ENCODE assay signal across 31 mouse cellular contexts in genomic region chr6:86967166-86967565, GRCm38 (mm10).
"Had no signal": no experiment of that assay in that cellular context is flagged by ENCODE, and none has a peak within 500 bp of the region (broad histone marks: within the 10 kb centered on the region; RNA-seq: fewer than 3 reads in every experiment).

No protein-coding gene starts in this region.

- H3K4me3 ChIP-seq: left cerebral cortex, adult 2 months; limb, embryonic 10.5 days; limb, embryonic 12.5 days; limb, embryonic 13.5 days; limb, embryonic 15.5 days; liver, embryonic 12.5 days; liver, embryonic 13.5 days; liver, embryonic 15.5 days; lung, embryonic 15.5 days; megakaryocyte, embryonic 14.5 days; midbrain, embryonic 10.5 days; midbrain, embryonic 12.5 days; midbrain, embryonic 13.5 days; midbrain, embryonic 15.5 days; myocyte had no signal

- H3K27ac ChIP-seq: left cerebral cortex, adult 2 months; limb, embryonic 10.5 days; limb, embryonic 12.5 days; limb, embryonic 13.5 days; limb, embryonic 15.5 days; liver, embryonic 12.5 days; liver, embryonic 13.5 days; liver, embryonic 14.5 days; liver, embryonic 15.5 days; lung, embryonic 15.5 days; macrophage; midbrain, embryonic 10.5 days; midbrain, embryonic 12.5 days; midbrain, embryonic 13.5 days; midbrain, embryonic 15.5 days had no signal

- H3K4me1 ChIP-seq: limb, embryonic 10.5 days; limb, embryonic 12.5 days; limb, embryonic 13.5 days; limb, embryonic 15.5 days; liver, embryonic 12.5 days; liver, embryonic 13.5 days; liver, embryonic 15.5 days; lung, embryonic 15.5 days; midbrain, embryonic 10.5 days; midbrain, embryonic 12.5 days; midbrain, embryonic 13.5 days; midbrain, embryonic 15.5 days had no signal

- H3K9me3 ChIP-seq: limb, embryonic 10.5 days; limb, embryonic 12.5 days; limb, embryonic 13.5 days; limb, embryonic 15.5 days; liver, embryonic 12.5 days; liver, embryonic 13.5 days; liver, embryonic 15.5 days; lung, embryonic 15.5 days; midbrain, embryonic 10.5 days; midbrain, embryonic 12.5 days; midbrain, embryonic 13.5 days; midbrain, embryonic 15.5 days had no signal

- H3K9ac ChIP-seq: limb, embryonic 12.5 days; limb, embryonic 13.5 days; limb, embryonic 15.5 days; liver, embryonic 12.5 days; liver, embryonic 13.5 days; liver, embryonic 14.5 days; liver, embryonic 15.5 days; liver, postnatal 0 days; lung, embryonic 14.5 days; lung, embryonic 15.5 days; midbrain, embryonic 12.5 days; midbrain, embryonic 13.5 days; midbrain, embryonic 15.5 days had no signal

- DNase-seq: left cerebral cortex, postnatal 4 days; liver; liver, embryonic 13.5 days; liver, postnatal 0 days; lung, adult 18-20 months; lung, adult 2 months; lung, embryonic 14.5 days; lung, postnatal 10 days; lung, postnatal 14 days; lung, postnatal 36 days; lung, postnatal 4 days; midbrain, embryonic 14.5 days had no signal

- H3K4me2 ChIP-seq: limb, embryonic 12.5 days; limb, embryonic 13.5 days; limb, embryonic 15.5 days; liver, embryonic 11.5 days; liver, embryonic 12.5 days; liver, embryonic 13.5 days; liver, embryonic 15.5 days; lung, embryonic 14.5 days; lung, embryonic 15.5 days; midbrain, embryonic 12.5 days; midbrain, embryonic 13.5 days; midbrain, embryonic 15.5 days had no signal

- H3K27me3 ChIP-seq: limb, embryonic 12.5 days; limb, embryonic 13.5 days; limb, embryonic 15.5 days; liver, embryonic 12.5 days; liver, embryonic 13.5 days; liver, embryonic 15.5 days; lung, embryonic 15.5 days; megakaryocyte, embryonic 14.5 days; midbrain, embryonic 12.5 days; midbrain, embryonic 13.5 days; midbrain, embryonic 15.5 days had no signal

- ATAC-seq: liver, embryonic 12.5 days; liver, postnatal 0 days; lung, postnatal 0 days; midbrain, embryonic 13.5 days; midbrain, embryonic 15.5 days; midbrain, embryonic 16.5 days had no signal
